Mouse (Mus musculus): ENCODE results near the gene Hoga1. TPM values are rescaled to one million over a fixed set of nuclear protein-coding genes. Genes with fewer than 3 reads are reported as not detected.
A peak's percentile ranks its signal among the peaks of the same experiment; 100 is the strongest.

Hoga1 gene
- 10 to 100 TPM; 21.5 to 22.6 TPM for total RNA-seq (2021)
- long read RNA-seq, experiment 1, transcript Hoga1-201 (7 exons, 1,668 nt): major isoform, 31 of 33 reads
- long read RNA-seq, experiment 1, partial matches to known transcripts: 2 of 33 reads
- long read RNA-seq, experiment 1, other reads (novel, unspliced or antisense): 0 of 33 reads
- long read RNA-seq, experiment 2, transcript Hoga1-201 (7 exons, 1,668 nt): major isoform, 20 of 26 reads
- long read RNA-seq, experiment 2, partial matches to known transcripts: 1 of 26 reads
- long read RNA-seq, experiment 2, other reads (novel, unspliced or antisense): 5 of 26 reads

GRCm38 (mm10) chr19:42045269-42046102 lies at the start of gene Hoga1:
Hoga1 (plus strand) TSS chr19:42045610.
- peak; percentile 46 to 55 for DNase-seq (ENCODE audit: low spot score in 2 of 2)

- DNase-seq (ENCODE audit: low spot score in 2 of 2): no peak
These were observed 48.3 kb upstream of the Hoga1 start for GRCm38 (mm10) chr19:41997090-41997489.

- no peak for DNase-seq (ENCODE audit: low spot score in 2 of 2)
These were observed 46.5 kb upstream of the Hoga1 start for GRCm38 (mm10) chr19:41998770-41999548.

- no peak for DNase-seq (ENCODE audit: low spot score in 2 of 2)
These were observed 45.6 kb upstream of the Hoga1 start for GRCm38 (mm10) chr19:41999688-42000283.

GRCm38 (mm10) chr19:42000446-42000958 lies 44.9 kb upstream of the Hoga1 start:
- no peak for DNase-seq (ENCODE audit: low spot score in 2 of 2)

- DNase-seq (ENCODE audit: low spot score in 2 of 2): no peak
These were observed 44.0 kb upstream of the Hoga1 start for GRCm38 (mm10) chr19:42001253-42001980.

- no peak for DNase-seq (ENCODE audit: low spot score in 2 of 2)
These were observed 41.2 kb upstream of the Hoga1 start for GRCm38 (mm10) chr19:42004258-42004657.

DNA sequence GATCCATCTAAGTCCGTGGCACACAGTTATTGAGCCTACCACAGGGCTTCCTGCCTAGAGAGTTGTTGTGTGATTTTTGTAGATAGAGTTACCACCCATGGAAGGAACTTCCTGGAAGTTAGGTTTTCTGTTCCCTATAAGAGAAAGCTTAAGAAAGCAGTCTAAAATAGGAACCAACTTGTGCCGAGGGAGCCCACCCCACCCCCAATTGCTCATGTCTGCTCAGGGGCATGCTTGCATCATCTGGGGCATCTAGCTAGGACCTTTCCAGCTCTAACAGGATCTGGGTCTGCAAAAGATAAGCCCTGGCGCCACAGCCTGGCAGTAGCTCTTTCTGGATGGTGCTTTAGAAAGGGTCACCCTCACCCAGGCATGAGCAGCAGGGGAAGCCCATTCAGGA lies 39.8 kb upstream of the Hoga1 start:
- no peak for DNase-seq (ENCODE audit: low spot score in 2 of 2)

- DNase-seq (ENCODE audit: low spot score in 2 of 2): no peak
These were observed 38.8 kb upstream of the Hoga1 start for GRCm38 (mm10) chr19:42006568-42006967.

GRCm38 (mm10) chr19:42008586-42008985 lies 36.8 kb upstream of the Hoga1 start:
- DNase-seq (ENCODE audit: low spot score in 2 of 2): no peak

DNA sequence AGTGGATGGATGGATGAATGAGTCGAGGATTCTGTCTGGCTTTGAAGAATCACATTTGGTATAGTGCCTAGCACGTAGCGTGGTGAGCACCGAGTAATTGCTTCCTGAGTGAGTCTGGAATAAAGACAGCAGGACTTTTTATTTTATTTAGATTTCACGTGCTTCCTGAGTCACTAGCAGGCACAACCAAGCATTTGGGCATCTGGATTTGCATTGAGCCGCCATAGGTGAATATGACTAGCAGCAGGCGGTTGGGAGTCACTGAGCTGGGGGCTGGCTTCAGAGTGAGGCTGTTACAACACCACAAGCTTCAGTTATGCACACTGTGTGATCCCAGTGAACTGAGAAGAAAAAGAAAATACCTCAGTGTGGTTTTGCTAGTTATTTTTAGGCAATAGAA lies 36.3 kb upstream of the Hoga1 start:
- DNase-seq (ENCODE audit: low spot score in 2 of 2): no peak

- no peak for DNase-seq (ENCODE audit: low spot score in 2 of 2)
These were observed 35.0 kb upstream of the Hoga1 start for GRCm38 (mm10) chr19:42010436-42010835.

DNA sequence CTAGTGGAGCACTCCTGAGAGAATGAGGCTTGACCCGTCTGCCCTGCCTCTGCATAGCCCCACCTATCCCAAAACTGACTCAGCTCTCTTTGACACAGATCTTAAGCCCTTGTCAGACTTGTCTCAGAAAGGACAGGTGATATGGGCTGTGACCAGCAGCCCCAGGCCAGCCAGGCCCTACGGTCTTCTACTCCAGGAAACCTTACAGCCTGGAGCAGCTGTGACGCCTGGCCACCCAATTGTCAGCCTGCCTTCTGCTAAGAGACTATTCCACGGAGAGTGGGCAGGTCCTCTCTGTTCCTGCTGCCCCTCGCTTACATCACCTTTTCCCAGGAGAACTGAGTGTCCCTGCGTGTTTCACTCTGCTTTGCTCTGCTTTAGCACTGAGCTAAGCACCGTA lies 34.3 kb upstream of the Hoga1 start:
- DNase-seq (ENCODE audit: low spot score in 2 of 2): no peak

DNA sequence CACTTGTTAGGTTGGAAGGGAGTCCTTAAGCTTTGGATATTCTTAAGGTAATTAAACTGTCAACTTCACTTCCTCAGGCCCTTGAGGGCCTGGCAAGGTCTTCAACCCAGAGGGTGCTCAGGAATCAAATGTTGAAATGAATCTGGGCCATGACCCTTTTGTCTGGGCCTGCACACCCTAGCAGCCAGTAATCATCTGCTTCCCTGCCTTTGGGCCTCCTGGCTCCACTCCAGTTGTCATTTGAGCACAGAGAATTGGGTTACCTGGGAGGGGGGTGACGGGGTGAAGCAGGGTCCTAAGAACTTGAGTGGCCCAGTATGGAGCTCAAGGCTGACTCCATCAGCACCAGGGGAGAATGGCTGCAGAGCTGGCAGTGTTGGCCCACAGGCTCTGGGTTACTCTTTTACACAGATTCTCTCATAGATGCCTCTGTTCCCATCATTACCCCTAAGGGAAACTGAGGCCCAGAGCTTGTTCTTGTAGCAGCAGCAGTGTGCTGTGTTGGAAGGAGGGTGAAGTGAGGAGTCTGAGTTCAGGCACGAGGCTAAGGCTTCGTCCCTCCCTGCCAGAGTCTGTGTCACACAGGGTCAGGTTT lies 31.1 kb upstream of the Hoga1 start:
- DNase-seq (ENCODE audit: low spot score in 2 of 2): no peak

DNA sequence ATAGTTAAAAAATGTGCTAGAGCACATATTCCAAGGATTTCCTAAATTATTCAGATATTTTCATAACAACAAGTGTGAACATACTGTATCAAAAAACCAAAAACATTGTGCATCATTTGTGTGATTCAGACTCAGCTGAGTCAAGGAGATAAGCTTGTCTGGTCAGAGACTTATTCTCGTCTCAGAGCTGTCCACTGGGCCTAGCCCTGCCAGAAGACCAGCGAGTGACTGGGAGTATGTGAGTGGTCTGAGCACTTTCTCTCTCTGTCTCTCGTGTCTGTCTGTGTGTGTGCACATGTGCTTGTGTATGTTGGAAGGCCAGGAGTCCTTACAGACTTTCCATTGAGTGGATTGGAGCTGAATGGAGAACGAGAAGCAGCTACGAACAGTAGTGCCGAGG lies 30.4 kb upstream of the Hoga1 start:
- DNase-seq (ENCODE audit: low spot score in 2 of 2): no peak

DNA sequence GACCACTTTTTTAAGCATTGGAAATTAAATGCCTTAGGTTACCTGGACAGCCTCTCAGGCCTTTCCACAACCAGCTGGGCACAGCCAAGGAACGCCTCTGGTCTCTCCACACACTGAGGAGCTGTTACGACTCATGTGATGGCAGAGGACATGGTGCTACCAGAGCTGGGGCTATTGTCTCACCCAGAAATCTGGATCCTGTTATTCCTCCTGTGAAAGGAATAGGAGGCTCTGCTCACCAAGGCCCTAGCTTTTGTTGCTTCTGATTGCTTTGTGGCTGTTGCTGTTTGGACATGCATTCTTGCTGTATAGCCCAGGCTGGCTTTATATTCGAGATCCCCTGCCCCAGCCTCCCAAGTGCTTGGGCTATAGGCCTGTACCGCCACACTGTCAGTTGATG lies 29.2 kb upstream of the Hoga1 start:
- no peak for DNase-seq (ENCODE audit: low spot score in 2 of 2)

- no peak for DNase-seq (ENCODE audit: low spot score in 2 of 2)
These were observed 28.6 kb upstream of the Hoga1 start for GRCm38 (mm10) chr19:42016840-42017239.

- DNase-seq (ENCODE audit: low spot score in 2 of 2): peak in 1 of 2 experiments; percentile 35
These were observed 27.8 kb upstream of the Hoga1 start for GRCm38 (mm10) chr19:42017399-42018247.

GRCm38 (mm10) chr19:42019011-42019522 lies 26.3 kb upstream of the Hoga1 start:
- DNase-seq (ENCODE audit: low spot score in 2 of 2): no peak
